Mouse (Mus musculus) lung, postnatal 0 days (tissue): ENCODE data around the gene Tnfrsf19.

Source experiments
- CTCF ChIP-seq: IDR thresholded peaks from 2 replicates; pipeline ENCODE4 v1.5.1; 2016; ENCODE audit warnings: antibody characterized with exemption, mild to moderate bottlenecking
- EP300 ChIP-seq: IDR thresholded peaks from 2 replicates; pipeline ENCODE4 v1.6.1; 2016; ENCODE audit warnings: antibody characterized with exemption, mild to moderate bottlenecking, control low read depth

GRCm38 (mm10) chr14:61061729-61062128 is 15.4 kb upstream of the Tnfrsf19 start:
- TF ChIP-seq CTCF (no peak), EP300 (no peak)
